Mouse (Mus musculus) embryonic facial prominence, embryonic 12.5 days (tissue): Measurements from ENCODE around the gene Wdr62. TPM values are rescaled to one million over a fixed set of nuclear protein-coding genes. Genes with fewer than 3 reads are reported as not detected.
A peak's percentile ranks its signal among the peaks of the same experiment; 100 is the strongest.

ENCODE experiments used
- ATAC-seq: fragments of 200-750 bp; cut with Nextera tagmentation; 2 replicates; pipeline ENCODE4 v1.8.0; 2017; ENCODE audit not compliant: insufficient number of reproducible peaks, insufficient read depth, low FRiP score, low TSS enrichment
- H3K27ac ChIP-seq: fragments of 300-500 bp; sonication (generic); 2 replicates; pipeline ENCODE4 v1.5.1; 2016; ENCODE audit warnings: mild to moderate bottlenecking
- H3K27me3 ChIP-seq: fragments of 300-500 bp; sonication (generic); 2 replicates; pipeline ENCODE4 v1.6.1; 2016; ENCODE audit warnings: mild to moderate bottlenecking, moderate library complexity
- H3K36me3 ChIP-seq: fragments of 300-500 bp; sonication (generic); 2 replicates; pipeline ENCODE4 v1.6.1; 2016; ENCODE audit warnings: mild to moderate bottlenecking
- H3K4me1 ChIP-seq: fragments of 300-500 bp; sonication (generic); 2 replicates; pipeline ENCODE4 v1.6.1; 2016
- H3K4me2 ChIP-seq: fragments of 300-500 bp; sonication (generic); replicated peaks from 2 replicates; pipeline ENCODE4 v1.6.1; 2016; ENCODE audit warnings: mild to moderate bottlenecking, moderate library complexity
- H3K4me3 ChIP-seq: fragments of 300-500 bp; sonication (generic); 2 replicates; pipeline ENCODE4 v1.5.1; 2016; ENCODE audit warnings: mild to moderate bottlenecking
- H3K9ac ChIP-seq: fragments of 300-500 bp; sonication (generic); 2 replicates; pipeline ENCODE4 v1.6.1; 2016; ENCODE audit warnings: mild to moderate bottlenecking, moderate library complexity
- H3K9me3 ChIP-seq: fragments of 300-500 bp; sonication (generic); 2 replicates; pipeline ENCODE4 v1.6.1; 2016; ENCODE audit warnings: mild to moderate bottlenecking, moderate library complexity
- WGBS: fragments of 180-500 bp; shearing (Covaris S2); methylation state at CpG from one replicate; pipeline ENCODE4 v1.1.7; 2016; 5-methylcytosine and 5-hydroxymethylcytosine counted together
- polyA plus RNA-seq: library from polyadenylated mRNA; unstranded; fragments of >200 nt; fragmentation: Nextera tagmentation; extraction: Ambion mirVana; gene quantifications from 2 replicates; pipeline ENCODE4 v1.2.1, GENCODE M21; 2016

Gene Wdr62
- polyA plus RNA-seq, 1 experiment from 2014 or later = 9.9 TPM

DNA sequence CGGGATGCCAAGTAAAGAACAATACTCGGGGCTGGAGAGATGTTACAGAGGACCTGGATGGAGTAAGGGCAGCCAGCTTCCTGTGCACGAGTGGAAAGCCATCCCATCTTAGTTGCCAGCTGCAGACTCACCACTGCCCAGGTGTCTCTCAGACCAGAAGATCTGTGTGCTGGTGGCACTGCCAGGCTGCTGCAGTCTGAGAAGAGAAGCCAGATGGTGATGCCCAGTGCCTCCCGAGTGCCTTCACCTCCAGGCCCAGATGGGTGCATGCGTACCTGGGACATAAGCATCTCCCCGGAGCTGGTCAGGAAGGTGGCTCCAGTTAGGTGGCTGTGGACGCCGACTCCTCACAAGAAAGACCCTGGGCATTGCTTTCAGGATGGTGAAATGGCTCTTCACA lies 45.1 kb downstream of the Wdr62 start:
- H3K9me3 ChIP-seq = no peaks in the 10 kb centered on the region
- H3K4me3 ChIP-seq = no peak overlapping the region
- 92% methylated on average over 8 of the region's 8 CpGs for WGBS
- no peak overlapping the region for H3K4me2 ChIP-seq
- H3K36me3 ChIP-seq = peaks cover 25% of the 10 kb centered on the region; the same call in 1 of the 2 replicates
- no peak overlapping the region for H3K27ac ChIP-seq
- ATAC-seq = no peak
- H3K9ac ChIP-seq = no peak overlapping the region
- H3K27me3 ChIP-seq = no peaks in the 10 kb centered on the region
- peaks cover 17% of the 10 kb centered on the region for H3K4me1 ChIP-seq

DNA sequence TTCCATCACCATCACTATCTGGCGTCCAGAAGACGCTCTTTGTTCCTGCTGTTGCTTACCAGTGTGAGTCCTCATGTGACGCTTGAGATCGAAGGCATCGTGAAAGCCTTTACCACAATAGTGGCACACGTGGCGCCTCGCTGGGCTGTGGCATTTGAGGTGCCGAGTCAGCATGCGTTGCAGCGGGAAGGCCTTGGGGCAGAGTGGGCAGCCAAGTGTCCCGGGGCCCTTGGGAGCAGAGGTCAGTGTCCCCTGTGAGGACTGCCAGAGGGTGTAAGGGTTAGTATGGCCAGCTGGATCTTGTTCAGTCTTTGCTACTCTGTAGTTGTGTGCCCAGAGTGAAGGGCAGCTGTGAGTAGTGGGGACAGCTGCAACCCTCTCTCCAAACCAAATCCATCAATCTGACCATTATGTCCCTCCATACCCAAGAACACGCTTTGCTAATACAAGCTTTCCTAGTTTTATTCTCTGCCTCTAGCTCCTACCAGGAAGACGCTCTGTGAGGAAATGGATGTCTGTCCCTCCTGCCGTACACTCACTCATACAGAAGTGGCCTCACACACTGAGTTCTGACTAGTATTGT lies 45.9 kb downstream of the Wdr62 start:
- Histone ChIP-seq H3K4me2 (no peak overlapping the region), H3K36me3 (peaks cover 29% of the 10 kb centered on the region; the same call in 1 of the 2 replicates), H3K9ac (no peak overlapping the region), H3K9me3 (no peaks in the 10 kb centered on the region), H3K27me3 (no peaks in the 10 kb centered on the region), H3K4me3 (no peak overlapping the region), H3K27ac (no peak overlapping the region), H3K4me1 (peaks cover 17% of the 10 kb centered on the region)
- no peak for ATAC-seq
- WGBS = 93% methylated on average over 15 of the region's 15 CpGs

DNA sequence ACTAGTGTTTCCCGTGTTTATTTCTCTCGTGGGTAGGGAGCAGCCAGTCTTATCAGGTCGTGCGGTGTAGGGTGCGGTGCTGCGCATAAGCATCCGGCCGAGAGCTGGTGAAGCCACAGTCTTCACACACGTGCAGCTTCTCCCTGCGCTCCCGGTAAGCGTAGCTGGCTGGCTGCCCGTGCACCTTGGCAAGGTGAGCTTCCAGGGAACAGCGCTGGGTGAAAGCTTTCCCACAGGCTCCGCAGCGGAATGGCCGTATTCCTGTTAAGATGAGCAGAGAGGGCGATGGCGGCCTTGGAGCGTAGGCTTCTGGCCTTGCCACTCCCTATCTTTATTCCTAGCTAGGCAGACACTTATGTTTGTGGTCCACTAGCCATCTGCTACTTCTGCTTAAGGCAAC lies 46.8 kb downstream of the Wdr62 start:
- no peaks in the 10 kb centered on the region for H3K9me3 ChIP-seq
- 87% methylated on average over 20 of the region's 20 CpGs for WGBS
- ATAC-seq = no peak
- 0 out of 2 replicates have a peak overlapping the region, but pooled peaks have one; percentile 17 for H3K27ac ChIP-seq
- H3K9ac ChIP-seq = peak overlapping the region; percentile 25
- peaks cover 29% of the 10 kb centered on the region; the same call in 1 of the 2 replicates for H3K36me3 ChIP-seq
- no peaks in the 10 kb centered on the region for H3K27me3 ChIP-seq
- peaks cover 17% of the 10 kb centered on the region for H3K4me1 ChIP-seq
- peak overlapping the region; percentile 77 for H3K4me2 ChIP-seq
- H3K4me3 ChIP-seq = peak overlapping the region; percentile 82; the same call in 1 of the 2 replicates

DNA sequence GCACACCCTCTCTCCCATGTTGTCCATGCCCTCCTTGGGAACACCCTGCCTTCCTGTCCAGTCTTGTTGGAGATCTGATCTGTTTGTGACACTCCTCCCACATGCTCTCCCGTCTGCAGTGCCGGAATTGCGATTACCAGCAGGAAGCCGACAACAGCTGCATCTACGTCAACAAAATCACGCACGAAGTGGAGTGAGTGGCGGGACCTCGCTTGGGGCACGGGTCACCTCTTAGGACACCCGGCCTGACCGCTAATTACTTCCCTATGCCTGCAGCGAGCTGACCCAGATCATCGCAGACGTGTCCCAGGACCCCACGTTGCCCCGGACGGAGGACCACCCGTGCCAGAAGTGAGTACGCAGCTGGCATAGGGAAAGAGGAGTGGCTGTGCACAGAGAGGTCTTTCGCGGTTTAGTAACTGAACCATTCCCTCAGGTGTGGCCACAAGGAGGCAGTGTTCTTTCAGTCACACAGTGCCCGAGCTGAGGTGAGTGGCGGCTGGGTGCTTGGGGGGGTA lies 47.5 kb downstream of the Wdr62 start:
- Histone ChIP-seq H3K4me2 (peak overlapping the region; percentile 77), H3K36me3 (peaks cover 36% of the 10 kb centered on the region)

DNA sequence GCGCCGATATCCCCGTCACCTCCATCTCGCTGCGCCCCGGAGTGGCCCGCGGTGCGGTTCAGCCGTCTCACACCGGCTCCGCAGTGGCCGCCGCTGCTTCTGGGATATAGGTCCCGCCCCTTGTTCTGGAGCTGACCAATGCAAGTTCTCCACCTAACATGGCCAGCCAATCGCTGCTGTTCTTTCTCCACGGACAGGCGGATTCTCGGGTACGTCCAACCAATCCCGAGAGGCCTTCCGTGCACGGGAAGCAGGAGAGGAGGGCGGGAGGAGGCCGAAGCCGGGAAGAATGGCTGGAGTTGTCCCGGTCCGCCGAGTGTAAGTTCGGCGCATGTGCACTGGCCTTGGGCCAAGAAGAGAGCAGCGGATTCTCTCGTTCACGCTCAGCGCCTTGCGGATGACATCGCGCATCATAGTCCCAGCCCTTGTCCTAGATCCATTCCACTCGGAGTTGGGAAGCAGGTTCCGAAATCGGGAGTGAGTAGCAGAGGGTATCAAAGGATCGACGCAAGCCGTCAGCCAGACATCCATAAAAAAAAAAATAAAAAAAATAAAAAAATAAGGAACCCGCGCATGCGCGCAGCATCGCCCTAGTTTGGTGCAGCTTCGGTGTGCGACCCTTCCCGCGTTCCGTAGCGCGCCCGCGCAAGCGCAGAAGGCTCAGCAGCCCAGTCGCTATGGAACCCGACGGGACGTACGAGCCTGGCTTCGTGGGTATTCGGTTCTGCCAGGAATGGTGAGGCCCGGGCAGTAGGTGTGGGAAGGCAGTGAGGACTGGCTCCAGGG lies 48.4 kb downstream of the Wdr62 start, which contains the start of the genes Polr2i and Tbcb:
Polr2i (plus strand) TSS at position 280 of the 786 bp plus-strand sequence.
Tbcb (minus strand) TSS at position 604 of the 786 bp plus-strand sequence.
- WGBS = under 1% methylated on average over 67 of the region's 67 CpGs
- peak within 1 kb of the TSS; percentile 74 for H3K9ac ChIP-seq
- peaks cover 17% of the 10 kb centered on the region for H3K4me1 ChIP-seq
- peaks cover 44% of the 10 kb centered on the region for H3K36me3 ChIP-seq
- H3K9me3 ChIP-seq = no peaks in the 10 kb centered on the region
- H3K4me2 ChIP-seq = peak within 1 kb of the TSS; percentile 77
- ATAC-seq = peak; percentile 89
- peak within 1 kb of the TSS; percentile 95 for H3K27ac ChIP-seq
- H3K27me3 ChIP-seq = no peaks in the 10 kb centered on the region
- H3K4me3 ChIP-seq = peak within 1 kb of the TSS; percentile 82

More for the DNA sequence above, 47.5 kb downstream of the Wdr62 start:
- Histone ChIP-seq H3K9me3 (no peaks in the 10 kb centered on the region), H3K4me3 (peak overlapping the region; percentile 82), H3K27ac (peak overlapping the region; percentile 95), H3K27me3 (no peaks in the 10 kb centered on the region), H3K4me1 (peaks cover 17% of the 10 kb centered on the region), H3K9ac (peak overlapping the region; percentile 74)
- 4% methylated on average over 24 of the region's 24 CpGs for WGBS
- ATAC-seq = peak; percentile 37; the same call in 1 of the 2 replicates

DNA sequence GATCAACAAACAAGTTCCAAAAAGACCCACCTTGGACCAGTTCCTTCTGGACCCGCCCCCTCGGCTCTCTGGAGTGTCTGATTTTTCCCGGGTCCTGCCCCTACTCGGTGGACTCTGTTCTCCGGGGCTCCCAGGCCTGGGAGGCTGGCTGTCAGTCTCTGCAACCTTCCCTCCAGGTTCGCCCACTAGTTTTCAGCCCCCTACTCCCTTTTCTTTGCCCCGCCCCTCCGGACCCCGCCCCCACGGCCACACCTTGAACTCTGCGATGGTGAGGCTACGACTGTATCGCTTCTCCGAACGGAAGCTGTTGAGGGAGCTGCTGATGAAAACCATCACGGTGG lies 48.9 kb downstream of the Wdr62 start:
- Histone ChIP-seq H3K27ac (peak overlapping the region; percentile 73), H3K36me3 (peaks cover 50% of the 10 kb centered on the region), H3K4me2 (peak overlapping the region; percentile 77), H3K9me3 (no peaks in the 10 kb centered on the region), H3K27me3 (no peaks in the 10 kb centered on the region), H3K4me3 (peak overlapping the region; percentile 82), H3K4me1 (peaks cover 17% of the 10 kb centered on the region), H3K9ac (peak overlapping the region; percentile 74)
- 0 out of 2 replicates have a peak, but pooled peaks have one; percentile 11 for ATAC-seq
- WGBS = 1% methylated on average over 16 of the region's 16 CpGs

DNA sequence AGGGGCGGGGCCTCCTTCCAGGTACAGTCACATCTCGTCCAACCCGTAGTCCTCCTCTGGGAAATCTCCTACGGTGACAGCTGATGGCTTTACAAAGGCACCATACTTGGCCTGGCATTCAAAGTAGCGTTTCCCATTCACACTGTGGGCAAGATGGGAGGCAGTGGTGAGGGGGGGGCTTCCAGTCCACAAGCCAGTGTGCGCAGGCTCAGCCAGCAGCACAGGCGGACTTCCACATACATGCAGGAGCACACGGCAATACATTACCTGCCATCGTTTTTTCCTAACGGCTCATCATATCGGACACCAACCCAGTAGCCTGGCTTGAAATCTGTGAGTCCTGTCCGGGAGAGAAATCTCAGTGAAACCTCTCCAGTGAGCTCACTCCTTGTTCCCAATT lies 56.0 kb downstream of the Wdr62 start:
- Histone ChIP-seq H3K4me2 (no peak overlapping the region), H3K4me3 (no peak overlapping the region), H3K27me3 (no peaks in the 10 kb centered on the region), H3K4me1 (peaks cover 9% of the 10 kb centered on the region; the same call in 1 of the 2 replicates), H3K27ac (no peak overlapping the region), H3K9ac (no peak overlapping the region), H3K9me3 (no peaks in the 10 kb centered on the region), H3K36me3 (peaks cover 41% of the 10 kb centered on the region)
- no peak for ATAC-seq
- WGBS = 94% methylated on average over 12 of the region's 12 CpGs

DNA sequence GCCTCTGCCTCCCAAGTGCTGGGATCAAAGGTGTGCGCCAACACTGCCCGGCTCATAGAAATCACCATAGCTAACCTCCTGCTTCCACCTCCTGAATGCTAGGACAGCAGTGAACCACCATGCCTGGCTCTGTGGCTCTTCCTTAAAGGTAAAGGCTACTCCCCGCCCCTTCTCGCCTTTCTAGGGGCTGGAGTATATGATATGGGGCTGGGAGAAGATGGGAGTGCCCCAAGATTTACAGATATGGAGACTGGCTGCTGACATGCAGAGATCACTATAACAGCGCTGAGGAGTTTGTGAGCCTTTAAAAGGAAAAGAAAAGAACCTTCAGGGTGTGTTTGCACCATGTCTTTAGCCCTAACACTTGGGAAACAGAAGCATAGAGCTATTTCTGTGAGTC lies 58.0 kb downstream of the Wdr62 start:
- H3K4me2 ChIP-seq = no peak overlapping the region
- no peaks in the 10 kb centered on the region for H3K9me3 ChIP-seq
- no peak for ATAC-seq
- H3K4me3 ChIP-seq = no peak overlapping the region
- 87% methylated on average over 5 of the region's 5 CpGs for WGBS
- no peak overlapping the region for H3K27ac ChIP-seq
- H3K27me3 ChIP-seq = no peaks in the 10 kb centered on the region
- no peak overlapping the region for H3K9ac ChIP-seq
- H3K4me1 ChIP-seq = peaks cover 12% of the 10 kb centered on the region; the same call in 1 of the 2 replicates
- peaks cover 30% of the 10 kb centered on the region for H3K36me3 ChIP-seq

DNA sequence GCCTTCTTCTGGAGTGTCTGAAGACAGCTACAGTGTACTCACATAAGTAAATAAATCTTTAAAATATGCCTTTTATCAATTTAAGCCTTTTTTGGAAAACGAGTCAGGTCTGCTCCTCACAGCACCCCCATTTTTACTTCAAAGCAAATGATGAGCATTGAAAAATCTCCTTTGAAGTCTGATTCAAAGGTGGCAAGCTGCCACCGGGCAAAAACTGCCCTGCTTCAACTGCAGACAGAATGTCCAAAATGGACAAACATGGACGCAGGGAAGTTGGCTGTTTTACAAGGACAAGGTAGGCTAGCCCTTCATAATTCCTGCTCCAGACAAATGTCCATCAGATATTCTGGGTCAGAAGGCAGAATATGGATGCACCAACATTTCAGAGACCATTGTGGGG lies 58.8 kb downstream of the Wdr62 start:
- no peak for ATAC-seq
- Histone ChIP-seq H3K4me1 (peaks cover 12% of the 10 kb centered on the region; the same call in 1 of the 2 replicates), H3K4me2 (no peak overlapping the region), H3K9ac (no peak overlapping the region), H3K27me3 (no peaks in the 10 kb centered on the region), H3K4me3 (no peak overlapping the region), H3K27ac (no peak overlapping the region), H3K36me3 (peaks cover 22% of the 10 kb centered on the region), H3K9me3 (no peaks in the 10 kb centered on the region)
- WGBS = 83% methylated on average over 3 of the region's 3 CpGs

DNA sequence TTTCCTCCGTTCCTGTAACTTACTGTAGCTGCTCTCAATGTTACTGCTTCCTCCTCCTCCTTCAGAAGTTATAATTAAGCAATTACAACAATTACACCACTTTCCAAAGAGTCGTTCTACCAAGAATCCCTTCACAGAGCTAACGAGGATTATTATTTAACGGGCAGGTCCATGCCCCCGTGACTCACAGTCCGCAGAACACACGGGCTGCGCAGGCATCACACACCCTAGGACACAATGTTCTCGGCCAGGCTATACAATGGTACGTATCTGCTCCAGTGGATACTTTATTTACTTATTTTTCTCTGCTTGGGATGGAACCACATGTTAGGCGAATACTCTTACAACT lies 60.2 kb downstream of the Wdr62 start:
- Histone ChIP-seq H3K4me1 (peaks cover 12% of the 10 kb centered on the region; the same call in 1 of the 2 replicates), H3K9me3 (no peaks in the 10 kb centered on the region), H3K36me3 (peaks cover 11% of the 10 kb centered on the region), H3K4me3 (peak overlapping the region; percentile 45), H3K27ac (0 out of 2 replicates have a peak overlapping the region, but pooled peaks have one; percentile 36), H3K27me3 (no peaks in the 10 kb centered on the region), H3K4me2 (peak overlapping the region; percentile 90), H3K9ac (peak overlapping the region; percentile 53)
- ATAC-seq = no peak
- 18% methylated on average over 11 of the region's 11 CpGs for WGBS

DNA sequence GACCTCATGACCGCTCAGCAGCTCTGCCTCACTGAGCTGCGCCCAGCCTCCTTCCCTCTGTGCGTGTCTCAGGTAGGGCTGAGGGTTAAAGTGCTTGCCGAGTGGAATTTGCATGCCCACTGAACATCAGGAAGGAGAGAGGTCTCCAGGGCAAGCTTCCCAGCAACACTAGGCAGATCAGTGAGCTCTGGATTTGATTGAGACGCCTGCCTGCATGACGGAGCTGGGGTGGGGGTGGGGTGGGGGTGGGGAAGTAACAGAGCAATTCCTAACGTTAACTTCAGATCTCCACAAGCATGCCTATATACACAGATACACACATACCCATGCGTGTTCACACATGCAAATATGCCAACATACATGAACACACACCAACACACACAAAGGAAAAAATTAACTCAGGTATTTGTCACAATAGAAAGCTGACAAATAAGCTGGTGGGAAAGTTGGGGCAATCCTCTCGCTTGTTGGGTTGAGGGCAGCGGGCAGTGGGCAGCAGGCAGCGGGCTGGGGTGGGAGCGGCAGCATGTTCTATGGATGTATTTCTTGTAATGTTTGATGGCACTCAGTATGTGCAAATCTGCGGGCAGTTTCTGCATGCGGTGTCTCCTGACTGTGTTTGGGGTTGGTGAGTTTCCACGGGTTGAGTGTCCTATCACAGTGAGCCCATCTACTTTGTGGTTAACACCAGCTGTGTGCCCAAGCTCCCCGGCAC lies 60.8 kb downstream of the Wdr62 start:
- peak overlapping the region; percentile 53 for H3K9ac ChIP-seq
- ATAC-seq = peak; percentile 67; the same call in 1 of the 2 replicates
- peaks cover 12% of the 10 kb centered on the region; the same call in 1 of the 2 replicates for H3K4me1 ChIP-seq
- 3% methylated on average over 16 of the region's 16 CpGs for WGBS
- peak overlapping the region; percentile 90 for H3K4me2 ChIP-seq
- peak overlapping the region; percentile 51; the same call in 1 of the 2 replicates for H3K27ac ChIP-seq
- H3K4me3 ChIP-seq = peak overlapping the region; percentile 45
- H3K36me3 ChIP-seq = peaks cover 10% of the 10 kb centered on the region
- H3K9me3 ChIP-seq = no peaks in the 10 kb centered on the region
- no peaks in the 10 kb centered on the region for H3K27me3 ChIP-seq
